Mouse (Mus musculus) urinary bladder, adult 2 months (tissue): Measurements from ENCODE around the gene Fanci. TPM values are rescaled to one million over a fixed set of nuclear protein-coding genes. Genes with fewer than 3 reads are reported as not detected.

Source experiments
- polyA plus RNA-seq: library from polyadenylated mRNA; depleted of rRNA; stranded (reverse); fragments of >200 nt; gene quantifications from 2 replicates; pipeline ENCODE4 v1.2.3, GENCODE M21; 2012; rRNA removed

Fanci gene
- polyA plus RNA-seq, 1 experiment: 0.99 TPM

Other genes with a start within 250 kb of the Fanci start
- gene Mfge8, start 242.9 kb upstream of the Fanci start, polyA plus RNA-seq: 161 and 181 TPM in 2 replicates
- gene Abhd2, start 118.7 kb upstream of the Fanci start, polyA plus RNA-seq: 14.9 and 27.9 TPM in 2 replicates
- gene Rlbp1, start 4.9 kb upstream of the Fanci start, polyA plus RNA-seq: 0.08 and 0.13 TPM in 2 replicates
- 50.9 and 56.0 TPM in 2 replicates for gene Polg, start 74.4 kb downstream of the Fanci start, polyA plus RNA-seq
- not detected in 2 replicates for gene Rhcg, start 225.7 kb downstream of the Fanci start, polyA plus RNA-seq